Mouse (Mus musculus) MEL (cell line): ENCODE results near the gene Tspan32.

Source experiments
- CTCF ChIP-seq, 3 experiments: IDR thresholded peaks in 2 of 3; conservative IDR thresholded peaks in 1 of 3; 2 replicates each; pipeline ENCODE4 v1.5.1; 2011 to 2012; ENCODE audit warnings: low read length in 3 of 3, low read depth in 2 of 3, mild to moderate bottlenecking in 2 of 3, improper control_type of control experiment in 1 of 3, inconsistent platforms in 1 of 3, mixed read lengths in 1 of 3, moderate library complexity in 1 of 3; ENCODE audit not compliant: control insufficient read depth in 1 of 3, insufficient read depth in 1 of 3, poor library complexity in 1 of 3, severe bottlenecking in 1 of 3
- EP300 ChIP-seq, 2 experiments: IDR thresholded peaks; 2 replicates each; pipeline ENCODE4 v1.6.1; 2011; ENCODE audit warnings: improper control_type of control experiment in 2 of 2, low read length in 2 of 2, low read depth in 1 of 2, mild to moderate bottlenecking in 1 of 2
- NRF1 ChIP-seq: IDR thresholded peaks from 2 replicates; pipeline ENCODE4 v1.6.1; 2014; ENCODE audit warnings: low read depth, mild to moderate bottlenecking, inconsistent platforms, low read length, improper control_type of control experiment, moderate library complexity; ENCODE audit not compliant: poor library complexity, insufficient read depth, severe bottlenecking
- POLR2A ChIP-seq, 2 experiments: IDR thresholded peaks; 2 replicates each; pipeline ENCODE4 v1.6.1; 2011 to 2012; ENCODE audit warnings: low read length in 2 of 2, mild to moderate bottlenecking in 2 of 2, control low read depth in 1 of 2, improper control_type of control experiment in 1 of 2, low read depth in 1 of 2, moderate library complexity in 1 of 2; ENCODE audit not compliant: control insufficient read depth in 1 of 2, insufficient read depth in 1 of 2, poor library complexity in 1 of 2
- POLR2AphosphoS2 ChIP-seq: IDR thresholded peaks from 2 replicates; pipeline ENCODE4 v1.6.1; 2011; ENCODE audit warnings: low read length, improper control_type of control experiment
- RCOR1 ChIP-seq: IDR thresholded peaks from 2 replicates; pipeline ENCODE4 v1.6.1; 2012; ENCODE audit warnings: low read depth, mild to moderate bottlenecking, inconsistent platforms, low read length, improper control_type of control experiment
- TAL1 ChIP-seq: IDR thresholded peaks from 2 replicates; pipeline ENCODE4 v1.6.1; 2012; ENCODE audit warnings: mild to moderate bottlenecking, inconsistent platforms, low read length, moderate library complexity, mixed read lengths
- ZMIZ1 ChIP-seq: IDR thresholded peaks from 2 replicates; pipeline ENCODE4 v1.6.1; 2012; ENCODE audit warnings: low read depth, mild to moderate bottlenecking, inconsistent platforms, low read length, improper control_type of control experiment, moderate library complexity

DNA sequence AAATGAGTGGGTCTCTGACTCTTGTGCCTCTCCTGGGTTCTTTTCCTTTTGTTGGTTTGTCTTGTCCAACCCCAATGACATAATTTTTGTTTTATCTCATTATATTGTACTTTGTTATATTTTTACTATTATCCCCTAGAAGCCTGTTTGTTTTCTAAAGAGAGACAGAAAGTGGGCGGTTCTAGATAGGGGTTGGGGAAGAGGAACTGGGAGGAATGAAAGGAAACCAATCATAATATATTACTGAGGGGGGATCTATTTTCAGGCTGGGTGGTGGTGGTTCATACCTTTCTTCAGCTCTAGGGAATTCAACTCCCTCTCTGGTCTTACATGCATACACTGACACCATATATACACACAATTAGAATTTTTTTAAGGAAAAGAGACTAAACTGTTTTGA lies 19.4 kb downstream of the Tspan32 start:
- TF ChIP-seq CTCF (IDR thresholded peaks at IDR 0.05 in 2 of 3, conservative IDR thresholded peaks at IDR 0.05 in 1 of 3; ENCODE audit: control insufficient read depth in 1 of 3, insufficient read depth in 1 of 3, low read depth in 2 of 3, low read length in 3 of 3, poor library complexity in 1 of 3, severe bottlenecking in 1 of 3) (no peak), POLR2A (IDR thresholded peaks at IDR 0.05; ENCODE audit: control insufficient read depth in 1 of 2, insufficient read depth in 1 of 2, low read depth in 1 of 2, low read length in 2 of 2, poor library complexity in 1 of 2) (no peak), EP300 (IDR thresholded peaks at IDR 0.05; ENCODE audit: low read depth in 1 of 2, low read length in 2 of 2) (no peak), NRF1 (no peak), TAL1 (no peak), ZMIZ1 (no peak), POLR2AphosphoS2 (no peak), RCOR1 (no peak)
